Comparison of ENCODE assay signal across 14 mouse cellular contexts in the genomic region with DNA sequence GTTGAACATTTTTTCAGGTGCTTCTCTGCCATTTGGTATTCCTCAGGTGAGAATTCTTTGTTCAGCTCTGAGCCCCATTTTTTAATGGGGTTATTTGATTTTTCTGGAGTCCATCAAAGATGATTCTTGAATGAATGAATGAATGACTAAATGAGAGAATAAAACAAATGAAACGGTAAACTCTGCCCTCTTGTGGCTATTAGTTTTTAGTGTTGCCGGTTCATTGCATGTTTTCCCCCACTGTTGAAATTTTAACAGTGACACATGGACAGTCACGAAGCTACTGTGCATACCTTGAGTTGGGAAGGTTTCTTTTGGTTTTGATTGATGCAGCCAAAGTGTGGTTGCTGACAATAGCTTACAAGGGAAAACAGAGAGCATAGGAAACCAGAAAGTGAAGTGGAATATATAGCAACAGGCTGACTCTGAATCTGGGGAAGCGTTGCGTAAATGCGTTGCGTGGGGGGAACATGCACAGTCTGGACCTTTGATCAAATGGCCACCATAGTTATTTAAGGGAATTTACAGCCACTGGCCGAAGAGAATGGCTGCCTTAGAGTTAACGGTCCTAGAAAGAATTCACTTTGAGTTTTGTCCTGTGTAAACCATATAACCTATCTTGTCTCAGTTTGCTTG. TPM values are rescaled to one million over a fixed set of nuclear protein-coding genes. Genes with fewer than 3 reads are reported as not detected.
A peak's percentile ranks its signal among the peaks of the same experiment; 100 is the strongest.
DNase-seq lines count a peak whose midpoint lies in the region; ATAC-seq and TF ChIP-seq lines count a peak whose summit lies in the region.
"Had no signal": no experiment of that assay in that cellular context is flagged by ENCODE, and none has a peak within 500 bp of the region (broad histone marks: within the 10 kb centered on the region; RNA-seq: fewer than 3 reads in every experiment).

No protein-coding gene starts in this region.

- no peaks in the 10 kb centered on the region for H3K79me2 ChIP-seq in MEL (ENCODE audit: control insufficient read depth, insufficient read depth, low read length, poor library complexity)

- H3K4me1 ChIP-seq in heart, embryonic 12.5 days (replicated peaks), result no peaks in the 10 kb centered on the region
- no peaks in the 10 kb centered on the region for H3K4me1 ChIP-seq in limb, embryonic 12.5 days (replicated peaks)
- H3K4me1 ChIP-seq in limb, embryonic 10.5 days, result no peaks in the 10 kb centered on the region
- no peaks in the 10 kb centered on the region for H3K4me1 ChIP-seq in MEL (ENCODE audit: control insufficient read depth in 1 of 2, insufficient read depth in 2 of 2, low read length in 2 of 2)
- H3K4me1 ChIP-seq in limb, embryonic 14.5 days (ENCODE audit: control insufficient read depth, insufficient read depth, low read length), result no peaks in the 10 kb centered on the region
- H3K4me1 ChIP-seq: forebrain, embryonic 12.5 days had no signal

- no peak for ATAC-seq in heart, embryonic 12.5 days (ENCODE audit: insufficient number of reproducible peaks, low FRiP score)
- no peak for ATAC-seq in limb, embryonic 12.5 days (ENCODE audit: insufficient number of reproducible peaks, insufficient read depth, low FRiP score, low TSS enrichment, low read depth)
- ATAC-seq in limb, embryonic 14.5 days (ENCODE audit: low FRiP score, low read depth), result no peak
- ATAC-seq: intestine, embryonic 16.5 days had no signal

- TF ChIP-seq EP300 in MEL (IDR thresholded peaks at IDR 0.05; ENCODE audit: low read depth in 1 of 2, low read length in 2 of 2), result no peak

- H3K9ac ChIP-seq in heart, embryonic 12.5 days, result no peak overlapping the region
- H3K9ac ChIP-seq in limb, embryonic 12.5 days (replicated peaks), result no peak overlapping the region
- no peak overlapping the region for H3K9ac ChIP-seq in MEL (ENCODE audit: control insufficient read depth, low read depth, low read length, poor library complexity, severe bottlenecking)
- H3K9ac ChIP-seq in limb, embryonic 14.5 days (ENCODE audit: low read depth, low read length, severe bottlenecking), result no peak overlapping the region
- H3K9ac ChIP-seq: forebrain, embryonic 12.5 days had no signal

- H3K4me2 ChIP-seq in heart, embryonic 12.5 days, result no peak overlapping the region
- H3K4me2 ChIP-seq in limb, embryonic 12.5 days, result no peak overlapping the region
- 0 out of 2 replicates have a peak overlapping the region, but pooled peaks have one; percentile 1 for H3K4me2 ChIP-seq in limb, embryonic 14.5 days (replicated peaks; ENCODE audit: low read depth, low read length, severe bottlenecking)
- H3K4me2 ChIP-seq: forebrain, embryonic 12.5 days had no signal

- no peaks in the 10 kb centered on the region for H3K27me3 ChIP-seq in heart, embryonic 12.5 days (replicated peaks)
- H3K27me3 ChIP-seq in limb, embryonic 12.5 days, result no peaks in the 10 kb centered on the region
- no peaks in the 10 kb centered on the region for H3K27me3 ChIP-seq in limb, embryonic 10.5 days (ENCODE audit: low read depth, poor library complexity, severe bottlenecking)
- H3K27me3 ChIP-seq in MEL (ENCODE audit: control insufficient read depth in 1 of 2, insufficient read depth in 2 of 2, low read length in 2 of 2), result no peaks in the 10 kb centered on the region
- H3K27me3 ChIP-seq in limb, embryonic 14.5 days (ENCODE audit: control insufficient read depth, insufficient read depth, low read length), result no peaks in the 10 kb centered on the region
- H3K27me3 ChIP-seq: forebrain, embryonic 12.5 days had no signal

- TF ChIP-seq POLR2A in MEL (IDR thresholded peaks at IDR 0.05; ENCODE audit: control insufficient read depth in 1 of 2, insufficient read depth in 1 of 2, low read depth in 1 of 2, low read length in 2 of 2, poor library complexity in 1 of 2), result no peak
- TF ChIP-seq POLR2A in limb, embryonic 14.5 days (IDR thresholded peaks at IDR 0.05; ENCODE audit: borderline replicate concordance, extremely low read depth, insufficient read depth, insufficient read length), result no peak

- no peaks in the 10 kb centered on the region for H3K36me3 ChIP-seq in heart, embryonic 12.5 days
- H3K36me3 ChIP-seq in limb, embryonic 12.5 days, result no peaks in the 10 kb centered on the region
- no peaks in the 10 kb centered on the region for H3K36me3 ChIP-seq in limb, embryonic 10.5 days
- no peaks in the 10 kb centered on the region for H3K36me3 ChIP-seq in MEL (ENCODE audit: control insufficient read depth in 1 of 2, insufficient read depth in 2 of 2, low read length in 2 of 2)
- no peaks in the 10 kb centered on the region for H3K36me3 ChIP-seq in limb, embryonic 14.5 days (ENCODE audit: control insufficient read depth, insufficient read depth, low read length)
- H3K36me3 ChIP-seq: forebrain, embryonic 12.5 days had no signal

- H3K9me3 ChIP-seq in heart, embryonic 12.5 days (replicated peaks), result peaks cover 7% of the 10 kb centered on the region; the same call in 1 of the 2 replicates
- 0 out of 2 replicates have a peak, but pooled peaks cover 6% of the 10 kb centered on the region for H3K9me3 ChIP-seq in limb, embryonic 12.5 days
- no peaks in the 10 kb centered on the region; the same call in 1 of the 2 replicates for H3K9me3 ChIP-seq in limb, embryonic 10.5 days (replicated peaks)
- no peaks in the 10 kb centered on the region for H3K9me3 ChIP-seq in MEL (replicated peaks; ENCODE audit: insufficient read depth, low read length)
- H3K9me3 ChIP-seq in limb, embryonic 14.5 days (ENCODE audit: control insufficient read depth, low read length), result no peaks in the 10 kb centered on the region
- H3K9me3 ChIP-seq: forebrain, embryonic 12.5 days had no signal

- no peak overlapping the region for H3K27ac ChIP-seq in heart, embryonic 12.5 days (ENCODE audit: poor library complexity, severe bottlenecking)
- H3K27ac ChIP-seq in limb, embryonic 12.5 days, result 0 out of 2 replicates have a peak overlapping the region, but pooled peaks have one; percentile 12
- H3K27ac ChIP-seq in limb, embryonic 10.5 days, result no peak overlapping the region
- H3K27ac ChIP-seq in MEL (ENCODE audit: control insufficient read depth, low read depth, low read length), result no peak overlapping the region
- H3K27ac ChIP-seq in limb, embryonic 14.5 days (replicated peaks; ENCODE audit: low read depth, low read length), result no peak overlapping the region
- H3K27ac ChIP-seq: forebrain, embryonic 12.5 days; macrophage had no signal

- TF ChIP-seq CTCF in MEL (IDR thresholded peaks at IDR 0.05 in 2 of 3, conservative IDR thresholded peaks at IDR 0.05 in 1 of 3; ENCODE audit: control insufficient read depth in 1 of 3, insufficient read depth in 1 of 3, low read depth in 2 of 3, low read length in 3 of 3, poor library complexity in 1 of 3, severe bottlenecking in 1 of 3), result peak; percentile 16 to 61 (median 17); a peak in 4 of 6 replicates

- WGBS in heart, embryonic 12.5 days, result 58% methylated on average over 9 of the region's 9 CpGs
- 45% methylated on average over 9 of the region's 9 CpGs for WGBS in limb, embryonic 12.5 days
- 56% methylated on average over 9 of the region's 9 CpGs for WGBS in limb, embryonic 10.5 days
- 41% methylated on average over 9 of the region's 9 CpGs for WGBS in limb, embryonic 14.5 days

- H3K4me3 ChIP-seq in heart, embryonic 12.5 days, result no peak overlapping the region
- H3K4me3 ChIP-seq in limb, embryonic 12.5 days (replicated peaks), result no peak overlapping the region
- H3K4me3 ChIP-seq in limb, embryonic 10.5 days, result no peak overlapping the region
- no peak overlapping the region for H3K4me3 ChIP-seq in MEL (ENCODE audit: control insufficient read depth in 1 of 2, insufficient read depth in 1 of 2, low read depth in 2 of 2, low read length in 2 of 2)
- no peak overlapping the region for H3K4me3 ChIP-seq in limb, embryonic 14.5 days (replicated peaks; ENCODE audit: low read length)
- H3K4me3 ChIP-seq: forebrain, embryonic 12.5 days had no signal

- peak; percentile 64 for TF ChIP-seq RAD21 in MEL (IDR thresholded peaks at IDR 0.05; ENCODE audit: low read depth, low read length)

- peak; percentile 19 for DNase-seq in heart, adult 11 months
- no peak for DNase-seq in limb, embryonic 10.5 days (ENCODE audit: low spot score)
- DNase-seq in MEL (ENCODE audit: low read depth, low spot score), result peak; percentile 29
- peak; percentile 43 for DNase-seq in limb, embryonic 14.5 days (ENCODE audit: low spot score)
- no peak for DNase-seq in frontal cortex, postnatal 14 days (ENCODE audit: low spot score in 2 of 2)
- DNase-seq in cerebellum, adult 9-11 months, result no peak
- DNase-seq: gastrocnemius, postnatal 36 days; heart, postnatal 14 days; thymus, adult 18-20 months had no signal

TF ChIP-seq in MEL, 35 proteins besides CTCF, POLR2A, EP300 and RAD21:
- TF ChIP-seq MXI1 (IDR thresholded peaks at IDR 0.05; ENCODE audit: low read depth, low read length) (no peak), ZC3H11A (IDR thresholded peaks at IDR 0.05; ENCODE audit: low read depth, low read length) (peak; percentile 55), BHLHE40 (IDR thresholded peaks at IDR 0.05; ENCODE audit: borderline replicate concordance, low read depth, low read length) (no peak), SMC3 (IDR thresholded peaks at IDR 0.05; ENCODE audit: low read depth, low read length) (peak; percentile 70)

RNA-seq across cellular contexts. Expression of a gene that starts 15.6 kb away (rescaled TPM):
- polyA plus RNA-seq in heart, embryonic 12.5 days (2016; fragmentation: Nextera tagmentation; extraction: Ambion mirVana), result 28.9 and 30.5 TPM in 2 replicates
- polyA plus RNA-seq in limb, embryonic 12.5 days (2016; fragmentation: Nextera tagmentation; extraction: Ambion mirVana), result 21.1 and 22.1 TPM in 2 replicates
- polyA plus RNA-seq in limb, embryonic 10.5 days (2016; fragmentation: Nextera tagmentation; extraction: Ambion mirVana), result 12.2 and 14.2 TPM in 2 replicates
- 10.6 and 11.0 TPM in 2 replicates for total RNA-seq in MEL (2012; rRNA removed)
- 1 to 10 TPM in 1 of 2 experiments, not detected in 1; 8.0 TPM for polyA plus RNA-seq in MEL (2012; ENCODE audit: insufficient read depth in 1 of 2, insufficient read length in 2 of 2, low read depth in 1 of 2, low replicate concordance in 2 of 2, missing spikeins in 1 of 2)
- polyA plus RNA-seq in limb, embryonic 14.5 days (2012; rRNA removed), result 17.6 and 27.2 TPM in 2 replicates
- 26.0 and 26.6 TPM in 2 replicates for polyA plus RNA-seq in limb, embryonic 14.5 days (2014; fragmentation: Nextera tagmentation; extraction: Ambion mirVana)

RNA-seq across cellular contexts. Expression of a gene that starts 50.1 kb away (rescaled TPM):
- polyA plus RNA-seq in heart, embryonic 12.5 days (2016; fragmentation: Nextera tagmentation; extraction: Ambion mirVana), result 53.7 and 58.9 TPM in 2 replicates
- 86.0 and 87.4 TPM in 2 replicates for polyA plus RNA-seq in limb, embryonic 12.5 days (2016; fragmentation: Nextera tagmentation; extraction: Ambion mirVana)
- 72.2 and 72.9 TPM in 2 replicates for polyA plus RNA-seq in limb, embryonic 10.5 days (2016; fragmentation: Nextera tagmentation; extraction: Ambion mirVana)
- total RNA-seq in MEL (2012; rRNA removed), result 37.0 and 39.3 TPM in 2 replicates
- 10 to 100 TPM in 1 of 2 experiments, not detected in 1; 27.3 TPM for polyA plus RNA-seq in MEL (2012; ENCODE audit: insufficient read depth in 1 of 2, insufficient read length in 2 of 2, low read depth in 1 of 2, low replicate concordance in 2 of 2, missing spikeins in 1 of 2)
- 57.7 and 79.3 TPM in 2 replicates for polyA plus RNA-seq in limb, embryonic 14.5 days (2012; rRNA removed)
- 93.1 and 96.4 TPM in 2 replicates for polyA plus RNA-seq in limb, embryonic 14.5 days (2014; fragmentation: Nextera tagmentation; extraction: Ambion mirVana)

Comparison
In these comparisons a context has a peak if more than half of its experiments do, and no peak if none do; other contexts are left out.
1. DNase-seq: peak in heart, adult 11 months (single experiment), MEL (single experiment) and limb, embryonic 14.5 days (single experiment); none in limb, embryonic 10.5 days (single experiment), frontal cortex, postnatal 14 days (0 of 2) and cerebellum, adult 9-11 months (single experiment).